Mouse (Mus musculus): ENCODE measurements at regions not wholly inside any gene's neighbourhood (a gene's known extent, or its start where the extent isn't known, plus 50 kb on each side); places are given as distances from the start of the nearest gene placed in this dataset.

DNA sequence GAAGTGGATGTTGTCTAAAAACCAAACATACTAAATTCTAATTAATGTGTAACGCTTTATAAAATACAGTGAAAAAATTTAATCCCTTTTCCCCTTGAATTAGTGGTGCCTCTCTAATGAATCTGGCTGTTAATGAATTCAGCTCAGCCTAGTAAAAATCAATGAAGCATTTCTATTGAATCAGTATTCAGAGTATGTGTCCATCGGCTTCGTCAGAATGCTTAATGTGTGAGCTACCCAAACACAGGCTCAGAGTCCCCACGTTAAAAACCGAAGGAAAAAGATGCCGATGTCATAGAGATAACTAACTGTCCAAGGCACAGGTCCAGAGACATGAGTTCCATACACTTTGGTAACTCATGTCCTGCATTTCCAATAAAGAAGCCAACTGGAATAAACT is 126.3 kb upstream of the Plekha5 start:
- no peak overlapping the region for H3K9ac ChIP-seq (replicated peaks; ENCODE audit: low read length, poor library complexity, severe bottlenecking)
- H3K36me3 ChIP-seq (ENCODE audit: insufficient read depth, low read length): no peaks in the 10 kb centered on the region
- no peak overlapping the region for H3K27ac ChIP-seq (ENCODE audit: low read depth, low read length)
- TF ChIP-seq CTCF (IDR thresholded peaks at IDR 0.05): no peak
- 55% methylated on average over 6 of the region's 6 CpGs for WGBS
- ATAC-seq (ENCODE audit: low FRiP score): no peak
- no peak overlapping the region for H3K4me3 ChIP-seq (ENCODE audit: low read depth, low read length)
- 0 out of 2 replicates have a peak overlapping the region, but pooled peaks have one; percentile 18 for H3K4me2 ChIP-seq (ENCODE audit: low read depth, low read length, poor library complexity, severe bottlenecking)
- DNase-seq (ENCODE audit: low spot score): peak; percentile 36
- no peaks in the 10 kb centered on the region for H3K27me3 ChIP-seq (ENCODE audit: insufficient read depth, low read length)
- H3K9me3 ChIP-seq (ENCODE audit: low read length): no peaks in the 10 kb centered on the region
- no peaks in the 10 kb centered on the region for H3K4me1 ChIP-seq (ENCODE audit: insufficient read depth, low read length)

DNA sequence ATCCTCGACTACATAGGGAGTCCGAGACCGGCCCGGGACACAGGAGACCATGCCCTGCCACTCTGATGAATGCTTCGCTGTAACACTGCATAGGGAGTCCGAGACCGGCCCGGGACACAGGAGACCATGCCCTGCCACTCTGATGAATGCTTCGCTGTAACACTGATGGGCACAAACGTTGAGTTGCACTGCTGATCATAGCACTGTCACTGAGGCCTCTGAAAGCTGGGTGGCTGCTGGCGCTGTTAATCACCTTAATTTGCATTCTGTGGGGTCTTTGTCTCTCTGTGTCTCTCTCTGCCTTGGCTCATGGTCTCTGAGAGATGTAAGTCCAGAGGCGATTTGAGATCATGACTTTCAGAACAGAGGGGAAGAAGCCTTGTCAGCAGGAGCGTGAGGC is 133.7 kb upstream of the Plekha5 start:
- H3K4me3 ChIP-seq (ENCODE audit: low read depth, low read length): no peak overlapping the region
- no peak overlapping the region for H3K27ac ChIP-seq (ENCODE audit: low read depth, low read length)
- no peaks in the 10 kb centered on the region for H3K9me3 ChIP-seq (ENCODE audit: low read length)
- 76% methylated on average over 12 of the region's 13 CpGs for WGBS
- no peaks in the 10 kb centered on the region for H3K27me3 ChIP-seq (ENCODE audit: insufficient read depth, low read length)
- H3K9ac ChIP-seq (replicated peaks; ENCODE audit: low read length, poor library complexity, severe bottlenecking): no peak overlapping the region
- no peak for DNase-seq (ENCODE audit: low spot score)
- no peak for TF ChIP-seq CTCF (IDR thresholded peaks at IDR 0.05)
- H3K36me3 ChIP-seq (ENCODE audit: insufficient read depth, low read length): no peaks in the 10 kb centered on the region
- ATAC-seq (ENCODE audit: low FRiP score): no peak
- no peak overlapping the region for H3K4me2 ChIP-seq (ENCODE audit: low read depth, low read length, poor library complexity, severe bottlenecking)
- H3K4me1 ChIP-seq (ENCODE audit: insufficient read depth, low read length): no peaks in the 10 kb centered on the region

DNA sequence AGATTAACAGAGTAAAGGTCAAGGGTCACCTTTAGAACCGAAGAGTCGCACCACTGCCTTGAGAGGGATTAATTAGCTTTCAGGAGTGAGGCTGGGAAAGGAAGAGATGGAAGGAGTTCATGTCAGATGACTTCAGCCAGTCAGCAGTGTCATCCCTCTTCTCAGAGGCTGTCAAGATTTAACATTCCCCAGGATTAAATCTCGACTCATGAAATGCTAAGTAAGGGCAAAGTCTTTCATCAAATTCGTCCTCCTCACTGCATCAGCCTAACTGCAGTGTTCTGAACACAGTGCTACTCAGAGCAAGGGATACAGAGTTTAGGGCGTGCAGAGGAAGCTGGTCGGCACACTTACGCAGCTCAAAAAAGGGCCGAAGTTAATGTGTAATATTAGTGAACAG is 135.1 kb upstream of the Plekha5 start:
- Histone ChIP-seq H3K4me2 (ENCODE audit: low read depth, low read length, poor library complexity, severe bottlenecking) (no peak overlapping the region), H3K9me3 (ENCODE audit: low read length) (no peaks in the 10 kb centered on the region), H3K9ac (replicated peaks; ENCODE audit: low read length, poor library complexity, severe bottlenecking) (no peak overlapping the region), H3K27me3 (ENCODE audit: insufficient read depth, low read length) (no peaks in the 10 kb centered on the region), H3K4me3 (ENCODE audit: low read depth, low read length) (no peak overlapping the region), H3K36me3 (ENCODE audit: insufficient read depth, low read length) (no peaks in the 10 kb centered on the region), H3K4me1 (ENCODE audit: insufficient read depth, low read length) (no peaks in the 10 kb centered on the region), H3K27ac (ENCODE audit: low read depth, low read length) (no peak overlapping the region)
- DNase-seq (ENCODE audit: low spot score) (no peak), ATAC-seq (ENCODE audit: low FRiP score) (no peak)
- WGBS: 27% methylated on average over 8 of the region's 8 CpGs
- TF ChIP-seq CTCF (IDR thresholded peaks at IDR 0.05): no peak

DNA sequence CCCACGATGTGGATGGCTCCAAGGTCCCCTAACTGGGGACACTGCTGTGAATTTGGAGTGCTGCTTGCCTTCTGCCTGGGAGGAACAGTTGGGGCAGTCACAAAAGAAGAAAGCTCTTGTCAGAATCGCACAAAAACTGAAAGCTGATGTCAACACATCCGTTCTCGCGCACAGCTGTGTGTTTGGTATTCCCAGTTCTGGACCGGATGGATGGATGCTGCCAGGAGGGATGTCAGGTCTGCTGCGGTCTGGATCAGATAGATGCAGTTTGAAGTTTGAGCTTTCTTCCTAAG is 141.6 kb upstream of the Plekha5 start:
- no peak overlapping the region for H3K4me3 ChIP-seq (ENCODE audit: low read depth, low read length)
- H3K27me3 ChIP-seq (ENCODE audit: insufficient read depth, low read length): no peaks in the 10 kb centered on the region
- H3K9ac ChIP-seq (replicated peaks; ENCODE audit: low read length, poor library complexity, severe bottlenecking): no peak overlapping the region
- WGBS: 36% methylated on average over 7 of the region's 7 CpGs
- no peaks in the 10 kb centered on the region for H3K36me3 ChIP-seq (ENCODE audit: insufficient read depth, low read length)
- no peaks in the 10 kb centered on the region for H3K4me1 ChIP-seq (ENCODE audit: insufficient read depth, low read length)
- TF ChIP-seq CTCF (IDR thresholded peaks at IDR 0.05): no peak
- H3K27ac ChIP-seq (ENCODE audit: low read depth, low read length): no peak overlapping the region
- peak; percentile 32 for DNase-seq (ENCODE audit: low spot score)
- ATAC-seq (ENCODE audit: low FRiP score): no peak
- H3K9me3 ChIP-seq (ENCODE audit: low read length): no peaks in the 10 kb centered on the region
- H3K4me2 ChIP-seq (ENCODE audit: low read depth, low read length, poor library complexity, severe bottlenecking): no peak overlapping the region

DNA sequence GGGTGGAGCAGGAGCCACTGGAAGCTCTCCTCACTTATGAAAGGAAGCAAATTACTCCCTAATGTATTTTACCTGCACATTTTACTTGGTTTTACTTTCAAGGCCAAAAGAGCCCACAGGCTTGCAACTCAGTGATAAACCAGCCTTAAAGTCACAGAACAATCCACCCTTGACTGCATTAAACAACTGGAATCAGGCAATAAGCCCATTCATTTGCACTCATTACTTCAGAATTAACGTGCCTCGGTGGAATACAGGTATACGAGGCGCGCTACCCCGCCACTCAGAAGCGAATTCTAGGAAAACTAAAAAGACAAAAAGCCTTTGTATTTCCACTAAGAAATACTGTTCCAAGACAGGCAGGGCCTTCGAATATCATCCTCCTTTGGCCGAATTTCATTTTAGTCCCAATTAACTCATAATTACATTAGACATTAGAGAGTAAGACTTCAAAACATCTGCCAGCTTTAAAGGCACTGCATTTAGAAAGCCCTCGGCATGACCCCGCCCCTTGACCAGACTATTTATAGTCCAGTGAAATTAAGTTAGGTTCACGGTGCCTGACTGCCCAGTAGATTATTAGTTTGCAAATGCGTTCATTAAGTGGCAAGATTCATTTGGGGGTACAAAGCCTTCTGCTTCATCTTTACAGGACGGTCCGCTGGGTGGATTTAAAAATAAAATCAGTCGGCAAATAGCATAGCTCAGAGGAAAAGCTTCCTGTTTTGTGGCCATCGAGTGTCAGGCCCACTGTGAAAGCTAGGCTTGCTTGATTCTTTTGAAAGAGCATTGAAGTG is 142.2 kb upstream of the Plekha5 start:
- H3K36me3 ChIP-seq (ENCODE audit: insufficient read depth, low read length): no peaks in the 10 kb centered on the region
- H3K27ac ChIP-seq (ENCODE audit: low read depth, low read length): no peak overlapping the region
- TF ChIP-seq CTCF (IDR thresholded peaks at IDR 0.05): no peak
- WGBS: 60% methylated on average over 17 of the region's 17 CpGs
- no peaks in the 10 kb centered on the region for H3K27me3 ChIP-seq (ENCODE audit: insufficient read depth, low read length)
- H3K4me1 ChIP-seq (ENCODE audit: insufficient read depth, low read length): no peaks in the 10 kb centered on the region
- no peak overlapping the region for H3K4me2 ChIP-seq (ENCODE audit: low read depth, low read length, poor library complexity, severe bottlenecking)
- ATAC-seq (ENCODE audit: low FRiP score): no peak
- no peak for DNase-seq (ENCODE audit: low spot score)
- no peaks in the 10 kb centered on the region for H3K9me3 ChIP-seq (ENCODE audit: low read length)
- no peak overlapping the region for H3K4me3 ChIP-seq (ENCODE audit: low read depth, low read length)
- H3K9ac ChIP-seq (replicated peaks; ENCODE audit: low read length, poor library complexity, severe bottlenecking): no peak overlapping the region

DNA sequence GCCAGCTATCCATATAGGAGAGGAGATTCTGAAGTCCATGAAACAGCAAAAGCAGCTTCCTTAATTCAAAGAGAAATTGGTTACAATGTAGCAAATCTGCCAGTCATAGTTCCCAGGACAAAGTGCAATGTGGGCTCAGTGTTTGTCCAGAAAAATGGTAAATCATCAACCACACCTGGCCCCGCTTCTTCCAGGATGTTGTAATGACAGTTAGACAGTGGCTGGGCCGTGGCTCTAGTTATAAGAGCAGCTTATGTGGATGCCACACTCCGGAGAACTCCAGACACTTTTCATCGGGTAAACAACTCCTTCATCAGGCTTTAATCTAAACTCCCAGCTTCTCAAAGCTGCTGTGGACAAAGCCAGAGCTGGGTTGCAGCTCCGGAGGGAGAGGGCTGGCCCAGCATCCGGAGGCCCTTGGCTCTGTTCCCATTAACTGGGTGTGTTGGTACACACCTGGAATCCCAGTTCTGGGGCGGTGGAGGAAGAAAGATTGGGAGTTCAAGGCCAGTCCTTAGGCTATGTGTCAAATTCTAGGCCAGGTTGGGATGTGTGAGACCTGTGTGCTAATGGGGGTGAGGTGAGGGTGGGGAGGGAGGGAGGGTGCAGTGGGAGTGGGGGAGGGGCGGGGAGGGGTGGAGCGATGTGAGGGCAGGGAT is 142.9 kb upstream of the Plekha5 start:
- H3K9ac ChIP-seq (replicated peaks; ENCODE audit: low read length, poor library complexity, severe bottlenecking): no peak overlapping the region
- no peak overlapping the region for H3K4me2 ChIP-seq (ENCODE audit: low read depth, low read length, poor library complexity, severe bottlenecking)
- H3K27ac ChIP-seq (ENCODE audit: low read depth, low read length): no peak overlapping the region
- H3K27me3 ChIP-seq (ENCODE audit: insufficient read depth, low read length): no peaks in the 10 kb centered on the region
- H3K36me3 ChIP-seq (ENCODE audit: insufficient read depth, low read length): no peaks in the 10 kb centered on the region
- no peak for ATAC-seq (ENCODE audit: low FRiP score)
- DNase-seq (ENCODE audit: low spot score): no peak
- no peaks in the 10 kb centered on the region for H3K9me3 ChIP-seq (ENCODE audit: low read length)
- no peaks in the 10 kb centered on the region for H3K4me1 ChIP-seq (ENCODE audit: insufficient read depth, low read length)
- no peak for TF ChIP-seq CTCF (IDR thresholded peaks at IDR 0.05)
- WGBS: 67% methylated on average over 9 of the region's 9 CpGs
- H3K4me3 ChIP-seq (ENCODE audit: low read depth, low read length): no peak overlapping the region

All from midbrain, postnatal 0 days (tissue).